Mouse (Mus musculus): ENCODE data around the gene Hoxb6.

Hoxb6 gene

GRCm38 (mm10) chr11:96313806-96314428 lies 21.6 kb downstream of the Hoxb6 start:
- ATAC-seq (ENCODE audit: insufficient number of reproducible peaks, low FRiP score, low TSS enrichment): no peak

GRCm38 (mm10) chr11:96314671-96315343 lies 22.5 kb downstream of the Hoxb6 start:
- ATAC-seq (ENCODE audit: insufficient number of reproducible peaks, low FRiP score, low TSS enrichment): no peak

- no peak for ATAC-seq (ENCODE audit: insufficient number of reproducible peaks, low FRiP score, low TSS enrichment)
Measured at GRCm38 (mm10) chr11:96315344-96315681, 23.0 kb downstream of the Hoxb6 start.

GRCm38 (mm10) chr11:96316696-96317607 lies 24.7 kb downstream of the Hoxb6 start:
- no peak for ATAC-seq (ENCODE audit: insufficient number of reproducible peaks, low FRiP score, low TSS enrichment)

- no peak for ATAC-seq (ENCODE audit: insufficient number of reproducible peaks, low FRiP score, low TSS enrichment)
Measured at GRCm38 (mm10) chr11:96317608-96318367, 25.5 kb downstream of the Hoxb6 start, which contains the start of gene Hoxb4. Hoxb4 (plus strand) TSS chr11:96318267.

GRCm38 (mm10) chr11:96318368-96319070 lies 26.2 kb downstream of the Hoxb6 start:
- ATAC-seq (ENCODE audit: insufficient number of reproducible peaks, low FRiP score, low TSS enrichment): no peak

GRCm38 (mm10) chr11:96319071-96319902 lies 27.0 kb downstream of the Hoxb6 start:
- no peak for ATAC-seq (ENCODE audit: insufficient number of reproducible peaks, low FRiP score, low TSS enrichment)

- ATAC-seq (ENCODE audit: insufficient number of reproducible peaks, low FRiP score, low TSS enrichment): no peak
Measured at GRCm38 (mm10) chr11:96319910-96320309, 27.6 kb downstream of the Hoxb6 start.

- ATAC-seq (ENCODE audit: insufficient number of reproducible peaks, low FRiP score, low TSS enrichment): no peak
Measured at GRCm38 (mm10) chr11:96320688-96321087, 28.4 kb downstream of the Hoxb6 start.

GRCm38 (mm10) chr11:96321846-96322245 lies 29.6 kb downstream of the Hoxb6 start:
- no peak for ATAC-seq (ENCODE audit: insufficient number of reproducible peaks, low FRiP score, low TSS enrichment)

GRCm38 (mm10) chr11:96322738-96323137 lies 30.5 kb downstream of the Hoxb6 start:
- ATAC-seq (ENCODE audit: insufficient number of reproducible peaks, low FRiP score, low TSS enrichment): no peak

- ATAC-seq (ENCODE audit: insufficient number of reproducible peaks, low FRiP score, low TSS enrichment): no peak
Measured at GRCm38 (mm10) chr11:96323154-96323553, 30.9 kb downstream of the Hoxb6 start, which contains the start of gene Hoxb3. Hoxb3 (plus strand) TSS chr11:96323326.

- no peak for ATAC-seq (ENCODE audit: insufficient number of reproducible peaks, low FRiP score, low TSS enrichment)
Measured at GRCm38 (mm10) chr11:96324125-96324524, 31.8 kb downstream of the Hoxb6 start.

- ATAC-seq (ENCODE audit: insufficient number of reproducible peaks, low FRiP score, low TSS enrichment): no peak
Measured at GRCm38 (mm10) chr11:96324965-96325364, 32.7 kb downstream of the Hoxb6 start.

- no peak for ATAC-seq (ENCODE audit: insufficient number of reproducible peaks, low FRiP score, low TSS enrichment)
Measured at GRCm38 (mm10) chr11:96325747-96326212, 33.5 kb downstream of the Hoxb6 start.

GRCm38 (mm10) chr11:96326705-96327104 lies 34.4 kb downstream of the Hoxb6 start:
- ATAC-seq (ENCODE audit: insufficient number of reproducible peaks, low FRiP score, low TSS enrichment): no peak

GRCm38 (mm10) chr11:96327122-96327521 lies 34.8 kb downstream of the Hoxb6 start:
- ATAC-seq (ENCODE audit: insufficient number of reproducible peaks, low FRiP score, low TSS enrichment): no peak

- ATAC-seq (ENCODE audit: insufficient number of reproducible peaks, low FRiP score, low TSS enrichment): no peak
Measured at GRCm38 (mm10) chr11:96327750-96328149, 35.5 kb downstream of the Hoxb6 start.

- no peak for ATAC-seq (ENCODE audit: insufficient number of reproducible peaks, low FRiP score, low TSS enrichment)
Measured at GRCm38 (mm10) chr11:96328605-96329004, 36.3 kb downstream of the Hoxb6 start.
